Mouse (Mus musculus) kidney, embryonic 14.5 days (tissue): Measurements from ENCODE around the gene Afg3l1. TPM values are rescaled to one million over a fixed set of nuclear protein-coding genes. Genes with fewer than 3 reads are reported as not detected.

Experiments used
- ATAC-seq: fragments of 200-750 bp; cut with Nextera tagmentation; 2 replicates; pipeline ENCODE4 v1.8.0; 2017; ENCODE audit warnings: moderate number of reproducible peaks, mild to moderate bottlenecking, moderate TSS enrichment, moderate library complexity; ENCODE audit not compliant: low FRiP score, low TSS enrichment
- H3K27ac ChIP-seq: fragments of 300-500 bp; sonication (generic); 2 replicates; pipeline ENCODE4 v1.5.1; 2014; ENCODE audit warnings: low read depth, mild to moderate bottlenecking, low read length, moderate library complexity, mixed read lengths
- H3K27me3 ChIP-seq: fragments of 300-500 bp; sonication (generic); 2 replicates; pipeline ENCODE4 v1.6.1; 2014; ENCODE audit warnings: mild to moderate bottlenecking, low read length; ENCODE audit not compliant: control insufficient read depth, insufficient read depth
- H3K36me3 ChIP-seq: fragments of 300-500 bp; sonication (generic); 2 replicates; pipeline ENCODE4 v1.6.1; 2014; ENCODE audit warnings: low read length, mixed read lengths; ENCODE audit not compliant: control insufficient read depth, insufficient read depth
- H3K4me1 ChIP-seq: fragments of 300-500 bp; sonication (generic); 2 replicates; pipeline ENCODE4 v1.6.1; 2014; ENCODE audit warnings: low read length, mixed read lengths; ENCODE audit not compliant: control insufficient read depth, insufficient read depth
- H3K4me2 ChIP-seq: fragments of 300-500 bp; sonication (generic); replicated peaks from 2 replicates; pipeline ENCODE4 v1.6.1; 2014; ENCODE audit warnings: low read depth, mild to moderate bottlenecking, low read length
- H3K4me3 ChIP-seq: fragments of 300-500 bp; sonication (generic); 2 replicates; pipeline ENCODE4 v1.5.1; 2014; ENCODE audit warnings: mild to moderate bottlenecking, low read length
- H3K9ac ChIP-seq: fragments of 300-500 bp; sonication (generic); 2 replicates; pipeline ENCODE4 v1.6.1; 2014; ENCODE audit warnings: low read depth, mild to moderate bottlenecking, low read length, moderate library complexity
- H3K9me3 ChIP-seq: fragments of 300-500 bp; sonication (generic); 2 replicates; pipeline ENCODE4 v1.6.1; 2016; ENCODE audit warnings: low read length; ENCODE audit not compliant: control insufficient read depth
- WGBS: fragments of 180-500 bp; shearing (Covaris S2); extraction: QIAGEN DNeasy Blood & Tissue Kit; methylation state at CpG from one replicate; pipeline ENCODE4 v1.1.7; 2014; 5-methylcytosine and 5-hydroxymethylcytosine counted together
- polyA plus RNA-seq: library from polyadenylated mRNA; unstranded; fragments of >200 nt; fragmentation: Nextera tagmentation; extraction: Ambion mirVana; gene quantifications from 2 replicates; pipeline ENCODE4 v1.2.1, GENCODE M21; 2014

The Afg3l1 gene
- polyA plus RNA-seq, 1 experiment from 2014 or later: 43.2 TPM

DNA sequence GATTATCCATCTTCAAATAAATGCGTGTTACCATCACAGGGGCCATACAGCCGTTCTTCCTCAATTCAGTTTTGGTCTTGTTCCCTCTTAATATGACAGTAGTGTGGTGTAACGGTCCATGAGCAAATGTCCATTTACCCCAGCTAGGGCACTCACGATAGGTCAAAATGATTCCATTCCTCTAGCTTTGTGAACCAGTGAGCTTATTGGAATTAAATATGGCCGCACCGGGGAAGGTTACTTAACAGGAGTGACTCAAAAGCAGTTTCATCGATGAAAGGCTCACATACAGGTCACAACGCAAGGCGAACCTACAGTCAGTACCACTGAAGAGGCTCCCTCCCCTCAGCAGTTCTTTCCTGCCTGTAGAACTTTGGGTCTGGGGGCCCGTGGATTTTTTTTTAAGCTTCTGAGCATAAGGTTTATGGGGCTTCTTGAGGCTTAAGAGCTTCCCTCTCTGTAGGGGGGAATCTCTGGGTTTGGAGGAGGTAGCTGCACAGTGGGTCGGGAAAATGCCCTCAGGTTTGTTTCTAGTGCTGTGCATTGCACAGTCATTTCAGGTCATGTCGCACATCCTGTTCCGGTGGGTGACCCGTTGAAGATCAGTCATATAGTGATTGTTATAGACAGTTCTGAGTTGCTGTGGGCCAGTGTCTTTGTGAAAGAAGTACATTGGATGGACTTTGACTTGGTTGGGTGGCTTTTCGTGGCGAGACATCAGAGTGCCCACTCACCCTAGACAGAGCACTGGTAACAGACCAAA is 934 bp downstream of the Afg3l1 start:
- no peak for ATAC-seq
- peak overlapping the region; percentile 76 for H3K4me3 ChIP-seq
- H3K9me3 ChIP-seq: no peaks in the 10 kb centered on the region
- H3K27ac ChIP-seq: peak overlapping the region; percentile 95
- H3K4me1 ChIP-seq: peaks cover 10% of the 10 kb centered on the region
- peak overlapping the region; percentile 73 for H3K4me2 ChIP-seq
- peaks cover 28% of the 10 kb centered on the region for H3K36me3 ChIP-seq
- H3K27me3 ChIP-seq: no peaks in the 10 kb centered on the region
- H3K9ac ChIP-seq: peak overlapping the region; percentile 82
- WGBS: 34% methylated on average over 16 of the region's 16 CpGs

DNA sequence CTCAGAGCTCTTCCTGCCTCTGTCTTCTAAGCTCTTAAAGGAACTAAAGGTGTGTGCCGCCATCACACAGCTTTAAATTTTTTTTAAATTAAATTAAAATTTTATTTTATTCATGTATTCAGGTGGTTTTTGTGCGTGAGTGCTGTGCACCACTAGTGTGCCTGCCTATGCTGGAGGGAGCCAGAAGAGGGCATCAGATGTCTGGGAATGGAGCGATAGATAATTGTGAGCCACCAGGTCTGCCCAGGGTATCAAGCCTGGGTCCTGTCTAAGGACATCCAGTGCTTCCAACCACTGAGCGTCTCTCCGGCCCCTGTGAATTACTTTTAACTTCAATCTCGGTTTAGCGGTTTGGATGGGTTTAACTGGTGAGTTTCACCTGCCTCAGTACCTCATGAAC is 4.9 kb downstream of the Afg3l1 start:
- Histone ChIP-seq H3K27ac (no peak overlapping the region), H3K4me2 (no peak overlapping the region), H3K9ac (no peak overlapping the region), H3K4me1 (peaks cover 10% of the 10 kb centered on the region), H3K27me3 (no peaks in the 10 kb centered on the region), H3K4me3 (no peak overlapping the region), H3K9me3 (no peaks in the 10 kb centered on the region), H3K36me3 (peaks cover 57% of the 10 kb centered on the region)
- no peak for ATAC-seq
- WGBS: 87% methylated on average over 7 of the region's 7 CpGs

DNA sequence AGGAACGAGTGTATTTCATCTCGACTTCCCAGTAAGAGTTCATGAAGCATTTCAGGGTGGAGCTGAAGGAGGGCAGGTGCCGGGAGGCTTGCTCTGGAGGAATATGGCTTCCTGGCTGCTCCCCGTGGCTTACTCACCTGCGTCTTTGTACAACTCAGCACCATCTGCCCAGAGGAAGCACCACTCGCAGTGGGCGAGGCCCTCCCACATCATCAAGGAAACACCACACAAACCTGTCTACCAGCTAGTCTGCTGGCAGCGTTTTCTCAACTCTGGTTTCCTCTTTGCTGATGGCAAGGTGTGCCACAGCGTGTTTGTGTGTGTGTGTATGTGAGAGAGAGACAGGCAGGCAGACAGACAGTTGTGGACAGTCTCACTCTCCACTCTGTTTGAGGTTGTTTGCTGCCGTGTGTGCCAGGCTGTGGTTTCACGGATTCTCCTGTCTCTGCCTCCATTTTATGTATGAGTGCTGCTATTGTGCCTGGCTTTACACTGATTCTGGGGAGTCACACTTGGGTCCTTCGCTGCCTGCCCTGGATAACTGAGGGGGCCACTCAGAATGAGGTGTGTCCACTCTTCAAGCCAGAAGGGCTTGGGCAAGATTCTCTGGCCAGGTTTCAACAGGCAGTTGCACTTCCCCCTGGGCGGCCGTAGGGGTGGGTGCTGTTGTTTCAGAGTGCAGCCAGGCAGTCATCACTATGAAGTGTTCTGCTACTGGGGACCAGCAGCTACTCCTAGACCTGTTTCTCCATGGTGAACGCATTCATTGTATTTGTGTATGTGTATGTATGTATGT is 13.8 kb downstream of the Afg3l1 start:
- no peak for ATAC-seq
- no peaks in the 10 kb centered on the region for H3K4me1 ChIP-seq
- no peak overlapping the region for H3K4me3 ChIP-seq
- no peak overlapping the region for H3K27ac ChIP-seq
- WGBS: 92% methylated on average over 15 of the region's 15 CpGs
- H3K4me2 ChIP-seq: no peak overlapping the region
- no peaks in the 10 kb centered on the region for H3K27me3 ChIP-seq
- no peaks in the 10 kb centered on the region for H3K9me3 ChIP-seq
- no peak overlapping the region for H3K9ac ChIP-seq
- peaks cover 96% of the 10 kb centered on the region for H3K36me3 ChIP-seq

DNA sequence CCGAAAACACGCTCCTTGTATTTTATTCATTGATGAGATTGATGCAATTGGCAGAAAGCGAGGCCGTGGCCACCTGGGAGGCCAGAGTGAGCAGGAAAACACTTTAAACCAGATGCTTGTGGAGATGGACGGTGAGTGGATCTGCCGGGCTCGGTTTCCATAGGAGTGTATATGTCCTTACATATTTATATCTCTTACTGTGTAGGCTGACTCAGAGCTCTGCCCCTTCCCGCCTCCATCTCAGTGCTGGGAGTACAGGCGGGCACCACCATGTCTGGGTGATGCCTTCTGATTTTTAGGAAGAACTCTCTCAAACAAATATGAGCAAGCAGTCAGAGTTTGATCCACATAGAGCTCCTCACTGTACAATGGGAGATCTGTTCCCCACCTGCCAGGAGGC is 15.2 kb downstream of the Afg3l1 start:
- Histone ChIP-seq H3K27me3 (no peaks in the 10 kb centered on the region), H3K4me2 (no peak overlapping the region), H3K27ac (no peak overlapping the region), H3K4me1 (no peaks in the 10 kb centered on the region), H3K9ac (no peak overlapping the region), H3K4me3 (no peak overlapping the region), H3K36me3 (peaks cover 94% of the 10 kb centered on the region), H3K9me3 (no peaks in the 10 kb centered on the region)
- 95% methylated on average over 9 of the region's 9 CpGs for WGBS
- no peak for ATAC-seq

DNA sequence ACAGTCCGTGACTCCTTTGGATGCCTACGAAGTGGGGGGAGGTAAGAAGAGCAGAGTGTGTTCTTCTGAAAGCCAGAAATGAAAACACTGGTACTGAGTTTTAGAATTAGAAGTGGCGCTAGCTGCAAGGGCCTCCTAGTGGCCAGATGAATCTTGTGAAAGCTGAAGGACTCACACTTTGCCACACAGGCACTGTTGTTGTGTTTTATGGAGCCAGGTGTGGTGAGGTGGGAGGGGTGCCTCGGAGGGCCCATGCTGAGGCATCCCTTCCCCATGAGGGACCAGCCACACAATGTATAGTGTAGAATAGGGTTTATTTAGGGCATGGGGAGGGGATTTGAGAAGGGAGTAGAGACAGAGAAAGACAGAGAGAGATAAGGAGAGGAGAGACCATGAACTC is 20.0 kb downstream of the Afg3l1 start:
- H3K36me3 ChIP-seq: peaks cover 94% of the 10 kb centered on the region
- ATAC-seq: no peak
- no peak overlapping the region for H3K4me3 ChIP-seq
- H3K9me3 ChIP-seq: no peaks in the 10 kb centered on the region
- H3K4me1 ChIP-seq: no peaks in the 10 kb centered on the region
- H3K27ac ChIP-seq: no peak overlapping the region
- 88% methylated on average over 4 of the region's 4 CpGs for WGBS
- H3K4me2 ChIP-seq: no peak overlapping the region
- H3K9ac ChIP-seq: no peak overlapping the region
- H3K27me3 ChIP-seq: no peaks in the 10 kb centered on the region

DNA sequence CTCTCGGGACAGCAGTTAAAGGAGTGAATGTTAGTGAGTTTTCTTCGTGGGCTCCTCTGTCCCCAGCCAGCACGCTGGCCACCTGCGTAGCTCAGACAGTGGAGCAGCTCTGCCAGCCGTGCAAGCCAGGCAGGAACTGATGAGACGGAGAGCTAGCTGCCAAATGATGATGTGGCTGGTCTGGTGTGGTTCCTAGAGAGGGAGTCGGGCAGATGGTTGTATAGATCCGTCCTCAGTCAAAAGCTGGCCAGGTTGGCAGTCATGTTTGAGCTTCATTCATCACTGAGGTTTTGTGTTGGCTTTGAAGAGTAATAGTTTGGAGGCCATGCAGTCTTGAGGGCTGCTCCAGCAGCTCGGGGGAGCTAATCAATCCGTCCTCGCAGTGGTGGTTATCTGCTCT is 21.3 kb downstream of the Afg3l1 start:
- Histone ChIP-seq H3K4me1 (no peaks in the 10 kb centered on the region), H3K27ac (no peak overlapping the region), H3K36me3 (peaks cover 94% of the 10 kb centered on the region), H3K27me3 (no peaks in the 10 kb centered on the region), H3K9ac (no peak overlapping the region), H3K4me2 (no peak overlapping the region), H3K9me3 (no peaks in the 10 kb centered on the region), H3K4me3 (no peak overlapping the region)
- WGBS: 92% methylated on average over 11 of the region's 11 CpGs
- ATAC-seq: no peak

DNA sequence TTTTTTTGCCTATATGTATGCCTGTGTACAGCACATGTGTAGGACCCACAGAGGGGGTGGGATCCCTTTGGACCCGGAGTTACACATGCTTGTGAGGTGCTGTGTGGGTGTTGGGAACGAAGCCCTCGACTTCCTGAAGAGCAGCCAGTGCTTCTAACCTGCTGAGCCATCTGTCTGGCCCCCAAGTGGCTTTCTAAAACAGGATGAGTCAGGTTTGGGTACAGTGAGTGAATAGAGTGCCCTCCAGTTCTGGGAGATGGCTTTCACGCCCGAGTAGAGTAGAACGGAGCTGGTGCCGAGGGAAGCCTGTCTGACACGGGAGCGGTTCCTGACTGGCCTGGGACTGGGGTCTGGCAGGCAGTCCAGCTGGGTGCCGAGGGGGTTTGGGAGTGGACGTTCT is 21.9 kb downstream of the Afg3l1 start:
- peaks cover 5% of the 10 kb centered on the region; the same call in 1 of the 2 replicates for H3K4me1 ChIP-seq
- H3K27me3 ChIP-seq: no peaks in the 10 kb centered on the region
- 92% methylated on average over 11 of the region's 11 CpGs for WGBS
- no peak overlapping the region for H3K9ac ChIP-seq
- no peaks in the 10 kb centered on the region for H3K9me3 ChIP-seq
- no peak for ATAC-seq
- no peak overlapping the region for H3K4me2 ChIP-seq
- H3K4me3 ChIP-seq: no peak overlapping the region
- peaks cover 91% of the 10 kb centered on the region for H3K36me3 ChIP-seq
- no peak overlapping the region for H3K27ac ChIP-seq

DNA sequence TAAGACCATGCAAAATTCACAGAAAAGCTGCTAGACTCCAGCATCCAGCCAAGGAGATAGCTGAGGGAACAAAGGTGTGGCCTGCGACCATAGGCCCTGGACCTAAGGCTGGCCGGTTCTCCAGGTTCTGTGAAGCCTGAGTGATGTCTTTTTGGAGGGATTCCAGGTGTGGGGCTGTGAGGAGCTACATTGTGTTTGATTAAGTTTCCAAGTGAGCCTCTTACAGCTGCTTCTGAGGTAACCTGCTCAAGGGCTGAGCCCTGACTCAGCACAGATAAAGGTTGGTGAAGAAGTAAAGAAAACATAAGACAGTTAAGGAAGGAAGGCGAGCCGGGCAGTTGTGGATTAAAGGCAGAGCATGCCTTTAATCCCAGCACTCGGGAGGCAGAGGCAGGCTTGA is 24.5 kb downstream of the Afg3l1 start:
- H3K9me3 ChIP-seq: no peaks in the 10 kb centered on the region
- H3K4me2 ChIP-seq: no peak overlapping the region
- H3K4me3 ChIP-seq: no peak overlapping the region
- 91% methylated on average over 5 of the region's 5 CpGs for WGBS
- no peak overlapping the region for H3K27ac ChIP-seq
- H3K27me3 ChIP-seq: no peaks in the 10 kb centered on the region
- peaks cover 74% of the 10 kb centered on the region for H3K36me3 ChIP-seq
- no peak overlapping the region for H3K9ac ChIP-seq
- H3K4me1 ChIP-seq: peaks cover 12% of the 10 kb centered on the region
- no peak for ATAC-seq

DNA sequence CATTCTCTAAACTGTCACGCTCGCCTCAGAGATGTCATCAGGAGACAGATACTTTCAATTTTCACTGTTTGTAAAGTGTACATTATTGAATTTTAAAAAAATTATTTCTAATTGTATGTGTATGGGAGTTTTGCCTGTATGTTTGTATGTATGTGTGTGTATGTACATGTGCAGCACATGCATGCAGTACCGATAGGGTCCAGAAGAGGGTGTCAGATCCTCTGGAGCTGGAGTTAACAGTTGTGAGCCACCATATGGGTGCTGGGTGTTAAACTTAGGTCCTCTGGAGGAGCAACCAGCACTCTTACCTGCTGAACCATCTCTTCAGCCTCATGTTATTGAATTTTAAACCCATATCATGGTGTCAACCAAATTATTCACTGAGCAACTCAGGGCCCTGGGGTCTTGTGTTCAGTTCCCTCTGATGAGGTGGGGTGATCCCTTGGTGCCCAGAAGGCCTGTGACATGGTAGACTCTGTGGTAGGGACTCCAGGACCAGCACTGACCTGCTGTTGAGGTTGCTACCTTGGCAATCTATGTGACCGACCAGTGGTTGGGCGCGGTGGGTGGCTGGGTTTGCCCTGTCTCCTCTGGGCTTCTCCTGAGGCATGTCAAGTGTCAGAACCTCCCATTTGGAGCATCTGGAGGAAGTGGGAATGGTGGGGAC is 26.2 kb downstream of the Afg3l1 start:
- no peak for ATAC-seq
- no peak overlapping the region for H3K4me3 ChIP-seq
- H3K4me1 ChIP-seq: peaks cover 12% of the 10 kb centered on the region
- H3K9ac ChIP-seq: no peak overlapping the region
- WGBS: 97% methylated on average over 6 of the region's 6 CpGs
- H3K4me2 ChIP-seq: no peak overlapping the region
- H3K9me3 ChIP-seq: no peaks in the 10 kb centered on the region
- H3K36me3 ChIP-seq: peaks cover 66% of the 10 kb centered on the region
- no peak overlapping the region for H3K27ac ChIP-seq
- H3K27me3 ChIP-seq: no peaks in the 10 kb centered on the region
